Mouse (Mus musculus) left cerebral cortex, postnatal 36 days (tissue): Measurements from ENCODE around the gene Camsap3. TPM values are rescaled to one million over a fixed set of nuclear protein-coding genes. Genes with fewer than 3 reads are reported as not detected.

Experiments
- DNase-seq, 2 experiments: peaks; one replicate each; pipeline ENCODE4 v3.0.0; 2021 to 2022; ENCODE audit warnings: low spot score in 2 of 2, mixed read lengths in 1 of 2
- intact Hi-C: fragments of 180-260 bp; cut with DNase I; formaldehyde crosslinking; loops from one replicate; pipeline ENCODE4 v1.15.1; 2025
- total RNA-seq, 2 experiments: library from RNA; stranded (reverse); gene quantifications; 2 replicates each; pipeline ENCODE4 v1.2.3; 2021

Gene Camsap3
- total RNA-seq, 2 experiments from 2014 or later = 35.6 to 39.0 TPM

GRCm38 (mm10) chr8:3598054-3598453, 11.0 kb downstream of the Camsap3 start:
- intact Hi-C loops = no loop called here

GRCm38 (mm10) chr8:3599219-3599618, 12.1 kb downstream of the Camsap3 start:
- no peak for DNase-seq
- intact Hi-C loops = no loop called here

More at GRCm38 (mm10) chr8:3598054-3598453, 11.0 kb downstream of the Camsap3 start:
- DNase-seq = no peak

- intact Hi-C loops = no loop called here
- DNase-seq = no peak
Observed at GRCm38 (mm10) chr8:3600401-3600800, 13.3 kb downstream of the Camsap3 start.

- intact Hi-C loops = no loop called here
Observed at GRCm38 (mm10) chr8:3603439-3603838, 16.3 kb downstream of the Camsap3 start.

GRCm38 (mm10) chr8:3606593-3606992, 19.5 kb downstream of the Camsap3 start:
- intact Hi-C loops = no loop called here
- no peak for DNase-seq

More at GRCm38 (mm10) chr8:3603439-3603838, 16.3 kb downstream of the Camsap3 start:
- DNase-seq = no peak

GRCm38 (mm10) chr8:3607822-3608221, 20.7 kb downstream of the Camsap3 start:
- intact Hi-C loops = no loop called here

GRCm38 (mm10) chr8:3609046-3609815, 22.1 kb downstream of the Camsap3 start:
- DNase-seq = no peak
- intact Hi-C loops = no loop called here

More at GRCm38 (mm10) chr8:3607822-3608221, 20.7 kb downstream of the Camsap3 start:
- no peak for DNase-seq

GRCm38 (mm10) chr8:3609816-3610150, 22.7 kb downstream of the Camsap3 start:
- intact Hi-C loops = no loop called here
- DNase-seq = no peak

GRCm38 (mm10) chr8:3621199-3621970, 34.3 kb downstream of the Camsap3 start, which contains the start of the genes Xab2 and Pet100:
Xab2 (minus strand) TSS chr8:3621316.
Pet100 (plus strand) TSS chr8:3621548.
- peak; percentile 98 to 99 for DNase-seq
- intact Hi-C loops = loop anchor here (2.0 kb wide), 1 partner anchor 55 kb away; the partner anchor contains the start of gene Trappc5

GRCm38 (mm10) chr8:3622119-3622518, 35.0 kb downstream of the Camsap3 start:
- no peak for DNase-seq
- intact Hi-C loops = no loop called here

- intact Hi-C loops = no loop called here
- DNase-seq = no peak
Observed at GRCm38 (mm10) chr8:3625445-3625844, 38.4 kb downstream of the Camsap3 start, which contains the start of gene Pcp2. Pcp2 (minus strand) TSS chr8:3625545.

- intact Hi-C loops = no loop called here
- no peak for DNase-seq
Observed at GRCm38 (mm10) chr8:3626971-3627370, 39.9 kb downstream of the Camsap3 start.

GRCm38 (mm10) chr8:3628014-3628413, 40.9 kb downstream of the Camsap3 start:
- intact Hi-C loops = no loop called here
- DNase-seq = no peak

GRCm38 (mm10) chr8:3630647-3631477, 43.8 kb downstream of the Camsap3 start, which contains the start of gene Stxbp2:
Stxbp2 (plus strand) TSS chr8:3630955.
- intact Hi-C loops = no loop called here
- peak; percentile 67 to 75 for DNase-seq

GRCm38 (mm10) chr8:3631478-3631875, 44.4 kb downstream of the Camsap3 start:
- intact Hi-C loops = no loop called here
- no peak for DNase-seq

GRCm38 (mm10) chr8:3645804-3646203, 58.7 kb downstream of the Camsap3 start:
- DNase-seq = no peak
- intact Hi-C loops = no loop called here

- no peak for DNase-seq
- intact Hi-C loops = no loop called here
Observed at GRCm38 (mm10) chr8:3646824-3647531, 59.9 kb downstream of the Camsap3 start.

- no peak for DNase-seq
- intact Hi-C loops = no loop called here
Observed at GRCm38 (mm10) chr8:3647561-3647960, 60.5 kb downstream of the Camsap3 start.

GRCm38 (mm10) chr8:3648268-3648667, 61.2 kb downstream of the Camsap3 start:
- no peak for DNase-seq
- intact Hi-C loops = no loop called here
